Mouse (Mus musculus): ENCODE measurements around the gene Eya2. TPM values are rescaled to one million over a fixed set of nuclear protein-coding genes. Genes with fewer than 3 reads are reported as not detected.

The Eya2 gene
- polyA plus RNA-seq, 1 experiment from 2014 or later, result 24.4 TPM

DNA sequence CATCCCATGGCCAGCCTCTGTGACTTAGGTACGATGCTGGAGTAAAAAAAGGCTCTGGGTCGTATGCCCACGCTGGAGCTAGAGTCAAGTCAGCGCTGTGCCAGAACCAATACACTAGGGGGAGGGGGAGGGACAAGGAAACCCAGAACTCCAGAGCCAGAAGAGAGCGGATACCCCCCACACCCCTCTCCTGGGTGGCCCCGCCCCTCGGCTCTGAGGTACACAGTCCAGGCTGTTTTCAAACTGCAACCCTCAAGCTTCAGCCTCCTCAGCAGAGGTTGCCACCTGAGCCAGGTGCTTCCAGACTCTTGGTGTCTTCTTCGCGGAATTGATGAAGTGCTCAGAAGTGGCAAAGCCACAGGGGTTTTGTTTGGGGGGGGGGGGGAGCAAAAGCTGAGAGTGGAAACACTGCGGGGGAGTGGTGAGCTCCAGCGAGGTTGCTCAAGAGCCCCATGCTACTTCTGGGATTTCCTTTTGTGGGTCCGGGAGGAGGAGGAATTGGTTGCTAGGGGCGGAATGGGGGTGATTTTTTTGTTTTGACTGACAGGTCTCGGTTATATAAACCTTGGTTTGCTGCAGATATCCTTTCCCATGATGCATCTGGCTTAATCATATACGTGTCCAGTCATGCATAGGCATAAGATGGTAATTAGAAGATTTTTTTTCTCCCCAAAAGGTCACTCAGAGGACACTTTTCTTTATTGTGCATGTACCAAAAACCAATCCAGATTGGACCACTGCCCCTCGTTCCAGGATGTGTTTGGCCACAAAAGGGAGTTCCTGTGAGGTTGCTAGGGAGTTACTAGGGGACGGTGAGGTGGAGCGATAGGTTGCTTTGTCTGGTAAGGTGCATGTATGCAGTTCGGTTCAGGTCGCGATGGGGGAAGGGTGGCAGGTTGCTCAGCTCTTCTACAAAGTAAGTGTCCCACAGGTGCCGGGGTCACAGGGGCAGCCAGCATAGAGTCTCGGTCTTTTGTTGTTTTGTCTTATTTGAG lies 122.6 kb downstream of the Eya2 start:
- Histone ChIP-seq H3K27ac (replicated peaks) (no peak overlapping the region), H3K4me2 (replicated peaks) (no peak overlapping the region), H3K9me3 (replicated peaks) (no peaks in the 10 kb centered on the region), H3K4me3 (replicated peaks) (no peak overlapping the region), H3K36me3 (peaks cover 8% of the 10 kb centered on the region; the same call in 1 of the 2 replicates), H3K27me3 (no peaks in the 10 kb centered on the region), H3K9ac (no peak overlapping the region), H3K4me1 (peaks cover 9% of the 10 kb centered on the region; the same call in 1 of the 2 replicates)
- ATAC-seq (ENCODE audit: insufficient number of reproducible peaks, low FRiP score, low TSS enrichment, low read depth), result peak; percentile 52; the same call in 1 of the 2 replicates
- WGBS, result 66% methylated on average over 23 of the region's 23 CpGs

GRCm38 (mm10) chr2:165719382-165719781 lies 124.5 kb downstream of the Eya2 start:
- no peak overlapping the region for H3K9ac ChIP-seq
- peaks cover 9% of the 10 kb centered on the region; the same call in 1 of the 2 replicates for H3K4me1 ChIP-seq
- no peak overlapping the region for H3K4me2 ChIP-seq (replicated peaks)
- H3K36me3 ChIP-seq, result peaks cover 8% of the 10 kb centered on the region; the same call in 1 of the 2 replicates
- no peaks in the 10 kb centered on the region for H3K27me3 ChIP-seq
- no peak for ATAC-seq (ENCODE audit: insufficient number of reproducible peaks, low FRiP score, low TSS enrichment, low read depth)
- WGBS, result 59% methylated on average over 8 of the region's 8 CpGs
- H3K4me3 ChIP-seq (replicated peaks), result no peak overlapping the region
- H3K9me3 ChIP-seq (replicated peaks), result no peaks in the 10 kb centered on the region
- H3K27ac ChIP-seq (replicated peaks), result no peak overlapping the region

DNA sequence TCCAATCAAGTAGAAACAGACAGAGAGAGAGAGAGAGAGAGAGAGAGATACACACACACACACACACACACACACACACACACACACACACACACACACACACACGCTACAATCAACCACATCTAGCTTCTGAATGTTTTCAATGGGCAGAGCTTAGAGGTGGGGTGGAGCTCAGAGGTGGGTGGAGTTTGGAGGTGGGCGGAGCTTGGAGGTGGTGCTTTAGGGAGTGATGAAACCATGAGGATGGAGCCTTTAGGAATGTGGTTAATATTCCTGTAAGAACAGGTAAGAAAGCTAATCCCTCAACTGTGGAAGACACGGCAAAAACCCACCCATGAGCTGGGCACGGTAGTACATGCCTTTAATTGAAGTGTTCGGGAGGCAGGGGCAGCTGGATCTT lies 127.1 kb downstream of the Eya2 start:
- 65% methylated on average over 5 of the region's 5 CpGs for WGBS
- Histone ChIP-seq H3K9me3 (replicated peaks) (no peaks in the 10 kb centered on the region), H3K36me3 (peaks cover 7% of the 10 kb centered on the region; the same call in 1 of the 2 replicates), H3K4me1 (peaks cover 9% of the 10 kb centered on the region; the same call in 1 of the 2 replicates), H3K4me3 (replicated peaks) (no peak overlapping the region), H3K4me2 (replicated peaks) (no peak overlapping the region), H3K27ac (replicated peaks) (no peak overlapping the region), H3K9ac (no peak overlapping the region), H3K27me3 (no peaks in the 10 kb centered on the region)
- no peak for ATAC-seq (ENCODE audit: insufficient number of reproducible peaks, low FRiP score, low TSS enrichment, low read depth)

DNA sequence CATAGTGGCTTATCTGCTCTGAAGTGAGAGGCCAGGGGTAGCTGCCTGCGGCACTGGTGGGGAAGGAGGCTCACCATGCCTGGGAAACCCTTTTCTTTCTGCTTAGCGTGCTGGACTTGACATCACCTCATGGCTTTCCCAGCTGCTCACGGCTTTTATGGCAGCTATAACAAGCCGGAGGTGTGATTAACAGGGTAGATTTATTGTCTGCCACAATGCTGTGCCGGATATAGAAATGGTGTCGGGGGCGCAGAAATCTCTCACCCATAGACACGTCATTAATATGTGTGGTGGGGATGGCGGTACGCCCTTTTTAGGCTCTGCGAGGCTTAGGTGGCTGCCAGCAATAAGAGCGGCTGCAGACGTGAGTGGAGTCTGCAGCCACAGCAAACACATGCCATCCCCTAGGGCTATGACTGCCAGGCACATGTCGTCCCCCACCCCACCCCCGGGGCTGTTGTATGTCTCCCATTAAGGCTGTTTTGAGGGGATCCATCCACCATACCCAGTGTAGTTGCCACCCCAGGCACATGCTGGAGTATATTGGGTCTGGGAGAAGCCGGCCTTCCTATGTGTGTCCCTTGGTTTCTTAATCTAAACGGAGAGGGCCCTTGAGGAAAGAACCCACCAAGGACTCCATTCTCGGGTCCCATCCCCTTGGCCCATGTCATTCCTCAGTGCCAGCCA lies 137.9 kb downstream of the Eya2 start:
- 77% methylated on average over 18 of the region's 18 CpGs for WGBS
- H3K27ac ChIP-seq (replicated peaks), result 0 out of 2 replicates have a peak overlapping the region, but pooled peaks have one; percentile 25
- ATAC-seq (ENCODE audit: insufficient number of reproducible peaks, low FRiP score, low TSS enrichment, low read depth), result no peak
- H3K4me2 ChIP-seq (replicated peaks), result no peak overlapping the region
- no peaks in the 10 kb centered on the region for H3K27me3 ChIP-seq
- 0 out of 2 replicates have a peak, but pooled peaks cover 4% of the 10 kb centered on the region for H3K4me1 ChIP-seq
- H3K36me3 ChIP-seq, result no peaks in the 10 kb centered on the region
- no peak overlapping the region for H3K9ac ChIP-seq
- no peaks in the 10 kb centered on the region for H3K9me3 ChIP-seq (replicated peaks)
- no peak overlapping the region for H3K4me3 ChIP-seq (replicated peaks)

DNA sequence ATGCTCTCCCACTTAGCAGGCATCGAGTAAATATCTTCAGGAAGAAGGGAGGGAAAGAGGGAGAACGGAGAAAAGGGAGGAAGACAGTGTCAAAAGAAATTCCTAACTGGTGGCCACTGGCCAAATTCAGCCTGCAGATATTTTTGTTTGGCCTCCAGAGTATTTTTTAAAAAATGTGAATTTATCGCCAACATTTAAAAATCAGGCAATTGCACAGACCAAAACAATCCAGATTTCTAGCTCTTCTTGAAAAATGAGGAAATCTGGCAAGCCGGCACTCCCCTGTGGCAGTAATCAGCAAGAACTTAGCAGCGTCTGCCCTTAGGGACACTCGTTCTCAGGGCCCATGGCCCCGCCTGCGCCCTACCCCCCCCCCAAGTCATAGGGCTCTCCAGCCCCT lies 138.9 kb downstream of the Eya2 start:
- Histone ChIP-seq H3K27ac (replicated peaks) (peak overlapping the region; percentile 29; the same call in 1 of the 2 replicates), H3K9me3 (replicated peaks) (no peaks in the 10 kb centered on the region)
- ATAC-seq (ENCODE audit: insufficient number of reproducible peaks, low FRiP score, low TSS enrichment, low read depth), result no peak

DNA sequence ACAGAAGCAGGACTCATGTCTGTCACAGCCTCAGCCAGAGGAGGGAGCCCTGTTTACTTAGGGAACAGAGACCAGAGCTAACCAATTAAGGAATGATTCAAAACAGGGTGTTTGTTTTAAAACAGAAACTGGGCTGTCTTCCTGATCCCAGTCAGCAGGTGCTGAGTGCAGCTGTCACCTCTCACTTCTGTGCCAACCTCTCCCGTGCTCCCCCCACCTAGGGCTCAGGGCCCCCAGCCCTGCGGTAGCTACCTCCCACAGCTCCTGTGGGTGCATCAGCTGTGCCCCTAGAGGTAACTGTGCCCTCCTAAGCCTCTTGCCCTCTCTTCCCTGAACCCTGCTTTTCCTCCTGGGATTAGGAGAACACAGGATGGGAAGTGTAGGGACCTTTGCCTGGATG lies 141.5 kb downstream of the Eya2 start:
- Histone ChIP-seq H3K36me3 (no peaks in the 10 kb centered on the region), H3K4me2 (replicated peaks) (no peak overlapping the region), H3K27ac (replicated peaks) (no peak overlapping the region), H3K4me1 (peaks cover 16% of the 10 kb centered on the region), H3K27me3 (no peaks in the 10 kb centered on the region), H3K4me3 (replicated peaks) (no peak overlapping the region), H3K9ac (no peak overlapping the region), H3K9me3 (replicated peaks) (no peaks in the 10 kb centered on the region)
- ATAC-seq (ENCODE audit: insufficient number of reproducible peaks, low FRiP score, low TSS enrichment, low read depth), result no peak
- 51% methylated on average over 2 of the region's 2 CpGs for WGBS

More for the DNA sequence above, 138.9 kb downstream of the Eya2 start:
- H3K4me3 ChIP-seq (replicated peaks), result no peak overlapping the region
- 53% methylated on average over 8 of the region's 8 CpGs for WGBS
- H3K9ac ChIP-seq, result no peak overlapping the region
- H3K4me2 ChIP-seq (replicated peaks), result no peak overlapping the region
- no peaks in the 10 kb centered on the region for H3K36me3 ChIP-seq
- no peaks in the 10 kb centered on the region for H3K27me3 ChIP-seq
- 0 out of 2 replicates have a peak, but pooled peaks cover 4% of the 10 kb centered on the region for H3K4me1 ChIP-seq

DNA sequence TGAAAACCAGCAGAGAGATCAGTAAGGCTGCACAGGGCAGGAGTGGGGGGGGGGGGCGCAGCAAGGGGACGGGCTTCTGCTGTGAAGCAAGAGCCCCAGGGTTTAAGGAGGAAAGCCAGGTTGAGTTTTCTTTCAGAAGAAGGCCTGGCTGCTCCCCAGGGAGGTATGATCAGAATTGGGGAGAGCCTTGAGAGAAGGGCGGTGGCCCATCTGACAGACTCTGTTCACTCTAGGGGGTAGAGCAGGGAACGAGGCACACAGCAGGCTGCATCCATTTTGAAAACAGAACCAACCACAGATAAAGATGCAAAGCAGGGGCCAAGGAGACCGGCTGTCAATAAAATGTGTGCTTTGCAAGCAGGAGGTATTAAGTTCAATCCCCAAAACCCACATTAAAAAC lies 145.5 kb downstream of the Eya2 start:
- Histone ChIP-seq H3K27me3 (no peaks in the 10 kb centered on the region), H3K4me2 (replicated peaks) (no peak overlapping the region), H3K36me3 (no peaks in the 10 kb centered on the region), H3K9me3 (replicated peaks) (no peaks in the 10 kb centered on the region), H3K27ac (replicated peaks) (peak overlapping the region; percentile 35), H3K4me3 (replicated peaks) (no peak overlapping the region), H3K9ac (no peak overlapping the region), H3K4me1 (peaks cover 32% of the 10 kb centered on the region)
- no peak for ATAC-seq (ENCODE audit: insufficient number of reproducible peaks, low FRiP score, low TSS enrichment, low read depth)
- WGBS, result 23% methylated on average over 5 of the region's 5 CpGs

- no peak overlapping the region for H3K9ac ChIP-seq
- H3K4me3 ChIP-seq (replicated peaks), result no peak overlapping the region
- WGBS, result 10% methylated on average over 9 of the region's 9 CpGs
- H3K27ac ChIP-seq (replicated peaks), result peak overlapping the region; percentile 35
- H3K9me3 ChIP-seq (replicated peaks), result no peaks in the 10 kb centered on the region
- no peaks in the 10 kb centered on the region for H3K27me3 ChIP-seq
- H3K4me1 ChIP-seq, result peaks cover 37% of the 10 kb centered on the region
- H3K36me3 ChIP-seq, result no peaks in the 10 kb centered on the region
- H3K4me2 ChIP-seq (replicated peaks), result no peak overlapping the region
- ATAC-seq (ENCODE audit: insufficient number of reproducible peaks, low FRiP score, low TSS enrichment, low read depth), result no peak
These were observed 146.2 kb downstream of the Eya2 start for GRCm38 (mm10) chr2:165740982-165741381.

DNA sequence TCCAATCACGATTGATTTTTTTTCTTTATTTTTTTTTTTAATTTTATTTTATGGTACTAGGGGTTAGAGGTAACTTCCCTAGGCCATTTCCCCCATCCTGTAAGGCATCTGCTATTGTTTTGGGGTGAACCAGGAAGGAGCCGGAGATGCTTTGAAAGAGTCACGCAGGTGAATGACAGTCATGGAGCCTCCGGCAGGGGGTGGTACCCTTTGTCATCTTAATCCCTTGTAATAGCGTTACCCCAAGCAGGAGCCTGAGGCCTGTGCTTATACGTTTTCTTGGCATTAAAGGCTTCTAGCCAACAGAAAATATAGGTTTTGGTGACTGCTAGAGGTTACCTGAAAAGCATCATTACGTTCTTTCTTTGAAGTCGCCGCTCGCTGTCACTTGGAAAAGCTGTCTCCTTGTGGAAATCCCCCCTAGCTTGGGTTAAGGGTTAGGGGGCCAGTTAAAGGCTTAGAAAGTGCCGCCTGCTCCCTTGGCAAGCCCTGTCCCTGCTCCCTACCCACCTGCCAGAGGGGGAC lies 146.8 kb downstream of the Eya2 start:
- no peak overlapping the region for H3K4me3 ChIP-seq (replicated peaks)
- 28% methylated on average over 11 of the region's 11 CpGs for WGBS
- H3K27me3 ChIP-seq, result no peaks in the 10 kb centered on the region
- H3K4me2 ChIP-seq (replicated peaks), result no peak overlapping the region
- no peaks in the 10 kb centered on the region for H3K9me3 ChIP-seq (replicated peaks)
- H3K27ac ChIP-seq (replicated peaks), result peak overlapping the region; percentile 68
- H3K9ac ChIP-seq, result no peak overlapping the region
- no peaks in the 10 kb centered on the region for H3K36me3 ChIP-seq
- ATAC-seq (ENCODE audit: insufficient number of reproducible peaks, low FRiP score, low TSS enrichment, low read depth), result no peak
- peaks cover 42% of the 10 kb centered on the region for H3K4me1 ChIP-seq

DNA sequence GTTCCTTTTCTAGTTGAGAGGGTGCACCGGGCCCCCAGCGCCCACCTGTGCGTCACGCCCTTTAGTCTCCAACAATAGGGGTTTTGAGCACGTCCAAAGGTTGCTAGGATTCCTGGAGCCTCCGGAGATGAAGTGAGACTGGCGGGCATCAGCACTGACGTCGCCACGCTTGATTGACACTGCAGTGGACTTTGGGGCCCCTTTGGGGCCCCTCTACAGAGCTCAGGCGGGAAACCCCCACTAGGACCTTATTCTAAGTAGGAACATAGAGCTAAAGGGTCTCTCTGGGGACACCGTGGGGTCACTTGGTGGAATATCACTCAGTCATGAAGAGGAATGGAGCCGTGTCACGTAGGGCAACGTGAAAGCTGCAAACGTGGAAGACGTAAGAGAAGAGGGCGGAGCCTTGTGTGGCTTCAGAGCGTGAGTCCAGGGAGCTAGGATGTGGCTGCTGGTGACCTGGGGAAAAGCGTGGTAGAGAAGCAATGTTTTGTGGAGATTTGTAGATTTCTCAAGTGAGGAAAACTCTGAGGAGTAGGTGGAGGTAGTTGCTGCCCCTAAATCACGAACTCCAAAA lies 147.5 kb downstream of the Eya2 start:
- 34% methylated on average over 21 of the region's 21 CpGs for WGBS
- no peaks in the 10 kb centered on the region for H3K27me3 ChIP-seq
- no peak for ATAC-seq (ENCODE audit: insufficient number of reproducible peaks, low FRiP score, low TSS enrichment, low read depth)
- no peaks in the 10 kb centered on the region for H3K36me3 ChIP-seq
- H3K4me1 ChIP-seq, result peaks cover 42% of the 10 kb centered on the region
- peak overlapping the region; percentile 68 for H3K27ac ChIP-seq (replicated peaks)
- H3K4me3 ChIP-seq (replicated peaks), result no peak overlapping the region
- no peak overlapping the region for H3K9ac ChIP-seq
- H3K4me2 ChIP-seq (replicated peaks), result no peak overlapping the region
- no peaks in the 10 kb centered on the region for H3K9me3 ChIP-seq (replicated peaks)

Data from embryonic facial prominence, embryonic 15.5 days (tissue).